Mouse (Mus musculus) spleen, adult 2 months (tissue): ENCODE results near the gene Pin1rt1. TPM values are rescaled to one million over a fixed set of nuclear protein-coding genes. Genes with fewer than 3 reads are reported as not detected.
A peak's percentile ranks its signal among the peaks of the same experiment; 100 is the strongest.

ENCODE experiments used
- DNase-seq, 2 experiments: peaks; one replicate each; pipeline versions ENCODE4 v3.0.0 to v3.0.0-alpha.2; 2012 to 2021; ENCODE audit warnings: low spot score in 2 of 2, low read depth in 1 of 2
- H3K27ac ChIP-seq: fragments of 200-500 bp; 2 replicates; pipeline ENCODE4 v1.5.1; 2012; ENCODE audit warnings: low read length, inconsistent platforms; ENCODE audit not compliant: insufficient read depth
- H3K27me3 ChIP-seq: fragments of 200-500 bp; 2 replicates; pipeline ENCODE4 v1.6.1; 2012; ENCODE audit warnings: mild to moderate bottlenecking, moderate library complexity, low read length, inconsistent platforms; ENCODE audit not compliant: control insufficient read depth, insufficient read depth
- H3K36me3 ChIP-seq: fragments of 200-500 bp; 2 replicates; pipeline ENCODE4 v1.6.1; 2012; ENCODE audit warnings: mild to moderate bottlenecking, low read length, inconsistent platforms; ENCODE audit not compliant: control insufficient read depth, insufficient read depth
- H3K4me1 ChIP-seq: fragments of 200-500 bp; 2 replicates; pipeline ENCODE4 v1.6.1; 2011; ENCODE audit warnings: inconsistent platforms; ENCODE audit not compliant: control insufficient read depth, insufficient read depth, insufficient read length
- H3K4me3 ChIP-seq: fragments of 200-500 bp; 2 replicates; pipeline ENCODE4 v1.5.1; 2011; ENCODE audit warnings: mild to moderate bottlenecking, inconsistent platforms; ENCODE audit not compliant: insufficient read depth, insufficient read length; ENCODE audit errors: extremely low read depth
- CTCF ChIP-seq: fragments of 200-500 bp; IDR thresholded peaks from 2 replicates; pipeline ENCODE4 v1.5.1; 2011; ENCODE audit warnings: mild to moderate bottlenecking, inconsistent platforms; ENCODE audit not compliant: insufficient read depth, insufficient read length, insufficient replicate concordance; ENCODE audit errors: extremely low read depth
- POLR2A ChIP-seq: fragments of 200-500 bp; IDR thresholded peaks from 2 replicates; pipeline ENCODE4 v1.6.1; 2011; ENCODE audit warnings: low read depth, low read length, inconsistent platforms
- WGBS: fragments of 180-500 bp; shearing (Covaris S2); methylation state at CpG from one replicate; pipeline ENCODE4 v1.1.7; 2018; 5-methylcytosine and 5-hydroxymethylcytosine counted together
- polyA plus RNA-seq: library from polyadenylated mRNA; depleted of rRNA; stranded (reverse); fragments of >200 nt; gene quantifications from 2 replicates; pipeline ENCODE4 v1.2.3, GENCODE M21; 2012

Gene Pin1rt1
- polyA plus RNA-seq, 1 experiment: not detected

- WGBS: 90% methylated on average over 11 of the region's 11 CpGs
- no peak for DNase-seq
- Histone ChIP-seq H3K36me3 (no peaks in the 10 kb centered on the region), H3K27me3 (no peaks in the 10 kb centered on the region), H3K27ac (no peak overlapping the region), H3K4me3 (no peak overlapping the region), H3K4me1 (no peaks in the 10 kb centered on the region)
- no peak for TF ChIP-seq POLR2A
- TF ChIP-seq CTCF: no peak
Observed at GRCm38 (mm10) chr2:104699659-104700058, 16.5 kb downstream of the Pin1rt1 start.

DNA sequence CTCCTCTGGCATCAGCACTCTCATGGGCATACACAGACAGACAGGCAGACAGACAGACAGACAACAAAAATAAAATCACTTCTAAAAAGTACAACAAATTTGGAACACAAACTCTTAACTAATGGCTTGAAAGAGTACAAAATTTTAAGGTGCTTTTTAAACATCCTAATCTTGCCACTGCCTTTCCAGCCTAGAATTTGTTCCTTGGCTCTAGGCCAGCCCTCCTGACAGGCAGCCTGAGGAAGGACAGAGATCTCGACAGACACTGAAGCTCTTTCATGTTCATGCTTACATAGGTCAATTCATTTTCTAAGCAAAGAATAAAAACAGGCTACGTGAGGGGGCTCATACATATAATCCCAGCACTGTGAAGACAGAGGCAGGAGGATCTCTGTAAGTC, 23.6 kb downstream of the Pin1rt1 start:
- Histone ChIP-seq H3K4me1 (no peaks in the 10 kb centered on the region), H3K36me3 (no peaks in the 10 kb centered on the region), H3K27ac (no peak overlapping the region), H3K4me3 (no peak overlapping the region), H3K27me3 (no peaks in the 10 kb centered on the region)
- 70% methylated on average over 2 of the region's 2 CpGs for WGBS
- TF ChIP-seq CTCF: no peak
- no peak for TF ChIP-seq POLR2A
- no peak for DNase-seq

GRCm38 (mm10) chr2:104690720-104691119, 25.5 kb downstream of the Pin1rt1 start:
- H3K36me3 ChIP-seq: no peaks in the 10 kb centered on the region
- TF ChIP-seq POLR2A (no peak), CTCF (no peak)
- no peak overlapping the region for H3K4me3 ChIP-seq
- WGBS: 10% methylated on average over 4 of the region's 4 CpGs
- no peak for DNase-seq
- H3K27me3 ChIP-seq: no peaks in the 10 kb centered on the region
- H3K4me1 ChIP-seq: no peaks in the 10 kb centered on the region
- no peak overlapping the region for H3K27ac ChIP-seq

GRCm38 (mm10) chr2:104688724-104689123, 27.5 kb downstream of the Pin1rt1 start:
- Histone ChIP-seq H3K36me3 (no peaks in the 10 kb centered on the region), H3K4me3 (no peak overlapping the region), H3K27me3 (no peaks in the 10 kb centered on the region), H3K4me1 (no peaks in the 10 kb centered on the region), H3K27ac (no peak overlapping the region)
- 88% methylated on average over 8 of the region's 8 CpGs for WGBS
- TF ChIP-seq CTCF: no peak
- no peak for TF ChIP-seq POLR2A
- no peak for DNase-seq

GRCm38 (mm10) chr2:104688321-104688720, 27.9 kb downstream of the Pin1rt1 start:
- Histone ChIP-seq H3K4me1 (no peaks in the 10 kb centered on the region), H3K4me3 (no peak overlapping the region), H3K27me3 (no peaks in the 10 kb centered on the region), H3K36me3 (no peaks in the 10 kb centered on the region), H3K27ac (no peak overlapping the region)
- 87% methylated on average over 3 of the region's 3 CpGs for WGBS
- DNase-seq: no peak
- TF ChIP-seq POLR2A (no peak), CTCF (no peak)

DNA sequence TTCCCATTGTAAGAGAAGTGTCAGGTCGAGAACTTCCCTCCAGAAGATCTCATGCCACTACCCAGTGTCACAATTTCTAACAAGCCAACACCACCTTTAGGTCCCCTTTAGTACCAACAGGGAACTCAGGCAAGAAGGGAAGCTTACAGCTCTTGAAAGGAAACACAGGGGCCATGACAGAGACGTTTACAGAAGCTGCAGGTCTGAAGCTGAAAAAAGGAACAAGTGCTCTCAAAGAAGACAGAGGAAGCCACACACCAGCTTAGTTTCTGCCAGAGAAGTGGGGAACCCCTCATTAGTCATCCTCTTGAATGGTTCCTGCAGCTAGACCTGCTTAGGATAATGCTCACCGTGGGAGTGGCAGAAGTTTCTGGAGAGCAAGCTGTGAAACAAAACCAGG, 28.9 kb downstream of the Pin1rt1 start:
- TF ChIP-seq CTCF (no peak), POLR2A (no peak)
- Histone ChIP-seq H3K27ac (no peak overlapping the region), H3K27me3 (no peaks in the 10 kb centered on the region), H3K4me3 (no peak overlapping the region), H3K4me1 (no peaks in the 10 kb centered on the region), H3K36me3 (no peaks in the 10 kb centered on the region)
- DNase-seq: no peak
- WGBS: 10% methylated on average over 3 of the region's 3 CpGs

DNA sequence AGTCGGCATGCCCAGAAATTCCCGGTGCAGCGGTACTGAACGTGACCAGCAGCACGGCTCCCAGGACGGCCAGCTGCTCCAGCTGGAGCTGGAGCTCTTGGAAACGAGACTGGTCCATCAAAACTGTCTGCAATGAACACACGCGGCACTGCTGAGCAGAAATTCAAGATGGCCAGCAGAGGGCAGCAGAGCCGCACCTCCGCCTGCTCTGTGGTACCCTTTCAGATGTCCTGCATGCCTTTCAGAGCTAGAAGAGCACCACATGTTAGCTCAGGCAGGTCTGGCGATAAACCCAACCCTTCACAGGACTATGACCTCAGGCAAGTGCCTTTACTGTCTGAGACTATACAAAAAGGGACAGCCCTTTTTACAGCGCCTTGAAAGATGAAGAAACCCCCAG, 30.8 kb downstream of the Pin1rt1 start:
- WGBS: 13% methylated on average over 13 of the region's 13 CpGs
- no peak overlapping the region for H3K27ac ChIP-seq
- no peaks in the 10 kb centered on the region for H3K36me3 ChIP-seq
- no peaks in the 10 kb centered on the region for H3K4me1 ChIP-seq
- TF ChIP-seq POLR2A: no peak
- TF ChIP-seq CTCF: peak; percentile 97
- DNase-seq: peak; percentile 12 to 60
- H3K27me3 ChIP-seq: no peaks in the 10 kb centered on the region
- H3K4me3 ChIP-seq: no peak overlapping the region
